Mouse (Mus musculus) megakaryocyte, embryonic 14.5 days (primary cell): Measurements from ENCODE around the gene Ppfia2. TPM values are rescaled to one million over a fixed set of nuclear protein-coding genes. Genes with fewer than 3 reads are reported as not detected.

Source experiments
- H3K27me3 ChIP-seq: replicated peaks from 2 replicates; pipeline ENCODE3; 2012; ENCODE audit warnings: inconsistent platforms
- H3K36me3 ChIP-seq: replicated peaks from 2 replicates; pipeline ENCODE3; 2012; ENCODE audit warnings: low read length, inconsistent platforms, mixed read lengths
- H3K4me1 ChIP-seq: 2 replicates; pipeline ENCODE4 v1.6.1; 2012; ENCODE audit warnings: inconsistent platforms
- H3K4me3 ChIP-seq: replicated peaks from 2 replicates; pipeline ENCODE3; 2012; ENCODE audit warnings: moderate library complexity, mild to moderate bottlenecking, inconsistent platforms
- H3K9me3 ChIP-seq: 2 replicates; pipeline ENCODE4 v1.6.1; 2012; ENCODE audit warnings: inconsistent platforms
- FLI1 ChIP-seq: IDR thresholded peaks from 2 replicates; pipeline ENCODE4 v1.6.1; 2012; ENCODE audit warnings: low read length, inconsistent platforms, mixed read lengths
- GATA1 ChIP-seq: IDR thresholded peaks from 3 replicates; pipeline ENCODE4 v1.6.1; 2012; ENCODE audit warnings: mixed read lengths, low read length, inconsistent platforms, borderline replicate concordance
- polyA plus RNA-seq: library from polyadenylated mRNA; stranded (reverse); fragments of >175 nt; gene quantifications from 2 replicates; pipeline ENCODE4 v1.2.3, GENCODE M21; 2012; ENCODE audit warnings: low replicate concordance; ENCODE audit not compliant: insufficient read depth

Ppfia2 gene
- polyA plus RNA-seq, 1 experiment = not detected

DNA sequence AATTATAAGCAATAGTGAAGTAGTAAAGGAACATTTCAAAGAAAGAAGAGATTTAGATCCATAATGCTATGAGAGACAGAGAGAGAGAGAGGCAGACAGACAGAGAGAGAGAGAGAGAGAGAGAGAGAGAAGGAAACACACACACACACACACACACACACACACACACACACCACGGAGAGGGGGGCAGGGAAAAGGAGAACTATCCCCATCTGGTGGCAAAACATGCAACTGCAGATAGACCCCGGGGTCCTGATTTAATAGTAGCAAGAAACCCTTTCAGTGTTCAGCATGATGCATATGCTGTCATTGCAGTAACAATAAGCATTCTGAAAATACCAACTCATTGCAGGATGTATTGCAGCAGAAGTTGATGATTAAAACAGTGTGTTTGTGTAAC, 442.9 kb downstream of the Ppfia2 start:
- H3K36me3 ChIP-seq = no peaks in the 10 kb centered on the region
- H3K4me3 ChIP-seq = no peak overlapping the region
- no peaks in the 10 kb centered on the region for H3K4me1 ChIP-seq
- H3K9me3 ChIP-seq = no peaks in the 10 kb centered on the region
- no peaks in the 10 kb centered on the region for H3K27me3 ChIP-seq
- TF ChIP-seq FLI1 (no peak), GATA1 (no peak)

DNA sequence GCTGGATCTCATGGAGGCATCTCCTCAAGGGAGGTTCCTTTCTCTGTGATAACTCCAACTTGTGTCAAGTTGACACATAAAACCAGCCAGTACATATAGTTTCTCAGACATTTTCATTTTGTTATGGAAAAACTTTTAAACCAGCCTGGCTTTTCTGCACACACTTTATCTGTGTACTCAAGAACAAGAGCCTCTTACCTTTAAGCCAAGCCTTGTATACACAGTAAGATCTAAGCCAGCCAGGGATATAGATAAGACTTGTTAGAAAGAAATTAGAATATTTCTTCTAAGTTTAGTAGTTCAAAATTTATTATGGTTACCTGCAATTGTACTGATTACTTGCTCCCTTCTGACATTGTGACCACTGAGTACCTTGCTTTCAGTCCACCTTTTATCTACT, 444.1 kb downstream of the Ppfia2 start:
- no peaks in the 10 kb centered on the region for H3K27me3 ChIP-seq
- no peaks in the 10 kb centered on the region for H3K4me1 ChIP-seq
- no peaks in the 10 kb centered on the region for H3K36me3 ChIP-seq
- H3K4me3 ChIP-seq = no peak overlapping the region
- no peaks in the 10 kb centered on the region for H3K9me3 ChIP-seq
- TF ChIP-seq GATA1 = no peak
- TF ChIP-seq FLI1 = no peak

DNA sequence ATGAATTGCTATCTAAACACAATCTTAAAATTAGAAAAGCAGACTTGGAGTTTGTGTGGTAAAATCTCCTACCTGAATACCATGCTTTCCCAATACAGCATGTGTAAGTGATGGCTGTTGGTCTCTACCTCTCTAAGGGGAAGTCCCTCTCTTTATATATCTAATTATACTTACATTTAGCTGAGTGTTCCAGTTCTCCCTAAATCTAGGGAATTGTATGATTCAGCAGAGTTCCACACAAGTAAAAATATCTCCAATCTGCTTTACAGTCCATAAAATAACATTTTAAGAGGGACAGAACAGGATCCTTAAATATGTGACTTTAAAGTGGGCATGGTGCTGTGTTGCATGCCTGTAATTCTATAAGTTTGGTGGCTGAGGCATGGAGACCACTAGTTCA, 444.7 kb downstream of the Ppfia2 start:
- no peaks in the 10 kb centered on the region for H3K27me3 ChIP-seq
- no peak overlapping the region for H3K4me3 ChIP-seq
- TF ChIP-seq FLI1 (no peak), GATA1 (no peak)
- H3K9me3 ChIP-seq = no peaks in the 10 kb centered on the region
- no peaks in the 10 kb centered on the region for H3K4me1 ChIP-seq
- H3K36me3 ChIP-seq = no peaks in the 10 kb centered on the region

DNA sequence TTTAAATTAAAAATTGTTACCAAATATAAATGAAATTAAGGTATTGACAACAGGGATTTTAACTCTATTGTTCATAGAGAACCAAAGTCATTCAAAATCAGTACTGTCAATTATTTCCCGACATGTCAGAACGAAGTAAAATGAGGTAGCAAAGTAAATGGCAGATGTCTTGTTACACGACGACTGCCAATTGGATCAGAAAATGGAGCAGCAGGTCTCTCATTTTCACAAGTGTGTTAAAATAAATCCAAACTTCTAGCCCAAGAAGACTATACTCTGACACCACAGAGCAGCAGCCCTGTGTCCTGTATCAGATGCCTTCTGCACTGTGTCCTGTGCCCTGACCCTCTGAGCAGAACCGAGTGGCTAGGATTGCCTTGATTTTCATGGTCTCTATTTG, 454.2 kb downstream of the Ppfia2 start:
- Histone ChIP-seq H3K4me1 (no peaks in the 10 kb centered on the region), H3K27me3 (no peaks in the 10 kb centered on the region), H3K9me3 (no peaks in the 10 kb centered on the region), H3K4me3 (no peak overlapping the region), H3K36me3 (no peaks in the 10 kb centered on the region)
- TF ChIP-seq FLI1 = no peak
- TF ChIP-seq GATA1 = no peak

DNA sequence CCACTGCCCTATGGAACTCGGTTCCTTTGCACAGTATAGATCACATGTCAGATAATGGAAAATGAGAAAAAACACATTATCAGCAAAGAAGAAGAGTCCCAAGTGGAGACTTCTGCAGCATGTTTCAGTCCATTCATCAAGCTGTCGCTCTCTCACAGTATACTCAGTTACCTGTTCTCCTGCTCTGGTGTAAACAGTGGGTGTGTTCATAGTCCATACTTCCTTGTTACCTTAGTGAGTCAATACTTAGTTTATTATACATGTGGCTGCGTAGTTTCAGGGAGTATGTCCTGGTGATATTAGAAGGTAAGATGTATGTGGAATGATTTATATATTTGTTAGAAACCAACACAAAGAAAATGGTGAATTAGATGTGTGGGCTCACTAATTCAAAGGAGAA, 454.7 kb downstream of the Ppfia2 start:
- Histone ChIP-seq H3K4me1 (no peaks in the 10 kb centered on the region), H3K9me3 (no peaks in the 10 kb centered on the region), H3K4me3 (no peak overlapping the region), H3K36me3 (no peaks in the 10 kb centered on the region), H3K27me3 (no peaks in the 10 kb centered on the region)
- TF ChIP-seq FLI1 (no peak), GATA1 (no peak)

DNA sequence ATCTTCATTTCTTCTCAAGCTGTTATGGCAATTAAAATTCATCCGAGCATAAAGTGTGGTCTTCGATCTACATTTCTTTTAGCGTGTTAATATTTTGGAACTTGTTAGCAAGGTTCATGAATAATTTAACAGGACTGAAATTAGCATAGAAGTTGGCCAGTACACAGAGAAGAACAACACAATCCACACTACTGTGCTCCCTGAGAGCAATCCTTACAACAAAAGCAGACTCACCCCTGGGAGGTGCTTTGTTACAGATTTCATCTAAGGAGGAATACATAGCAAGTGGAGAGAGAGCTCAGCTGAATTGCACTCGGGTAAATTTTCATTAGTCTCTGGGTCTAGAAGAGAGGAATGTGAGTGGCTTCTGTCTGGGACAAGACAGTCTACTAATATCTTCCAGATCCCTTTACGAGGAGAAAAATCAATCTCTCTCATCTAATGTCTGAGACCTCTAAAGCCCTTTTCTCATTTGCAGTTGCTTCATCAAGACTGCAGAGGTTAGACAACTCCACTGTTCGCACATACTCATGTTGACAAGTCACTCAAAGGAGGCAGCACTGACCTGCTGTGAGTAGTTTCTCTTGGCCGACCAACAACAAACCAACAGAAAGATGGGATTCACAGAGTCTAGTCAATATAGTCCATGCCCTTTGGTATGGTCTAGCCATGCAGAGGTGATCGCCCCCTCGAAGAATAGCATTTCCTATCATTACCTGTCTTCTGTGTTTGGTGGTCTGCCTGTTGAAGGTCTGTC, 458.6 kb downstream of the Ppfia2 start:
- Histone ChIP-seq H3K4me3 (no peak overlapping the region), H3K4me1 (peaks cover 4% of the 10 kb centered on the region; the same call in 1 of the 2 replicates), H3K27me3 (no peaks in the 10 kb centered on the region), H3K36me3 (no peaks in the 10 kb centered on the region), H3K9me3 (no peaks in the 10 kb centered on the region)
- TF ChIP-seq FLI1 (no peak), GATA1 (no peak)

DNA sequence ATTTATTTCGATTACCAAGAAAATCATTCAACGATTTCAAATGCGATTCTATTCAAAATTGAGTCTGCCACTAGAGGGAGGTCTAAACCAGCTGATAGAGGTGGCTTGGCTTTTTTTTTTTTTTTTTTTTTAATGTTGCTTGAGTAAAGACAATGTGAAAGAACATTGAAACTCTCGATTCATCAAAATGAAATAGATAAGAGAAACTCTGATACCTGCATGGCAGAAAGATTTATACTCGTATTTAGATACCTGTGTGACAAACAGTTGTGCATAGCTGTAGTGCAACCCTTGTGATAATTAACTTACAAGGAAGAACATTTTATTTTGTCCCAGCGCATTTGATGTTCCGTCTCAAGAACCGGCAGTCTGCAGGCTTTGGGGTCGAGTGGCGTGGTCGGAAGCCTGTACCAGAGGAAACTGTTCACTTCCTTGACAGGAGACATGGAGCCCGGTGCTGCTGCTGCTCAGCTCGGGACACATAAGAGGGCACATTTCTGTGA, 462.5 kb downstream of the Ppfia2 start:
- H3K4me3 ChIP-seq = peak overlapping the region; percentile 84
- H3K4me1 ChIP-seq = peaks cover 4% of the 10 kb centered on the region; the same call in 1 of the 2 replicates
- no peaks in the 10 kb centered on the region for H3K9me3 ChIP-seq
- no peaks in the 10 kb centered on the region for H3K36me3 ChIP-seq
- no peaks in the 10 kb centered on the region for H3K27me3 ChIP-seq
- TF ChIP-seq FLI1 = no peak
- TF ChIP-seq GATA1 = no peak

DNA sequence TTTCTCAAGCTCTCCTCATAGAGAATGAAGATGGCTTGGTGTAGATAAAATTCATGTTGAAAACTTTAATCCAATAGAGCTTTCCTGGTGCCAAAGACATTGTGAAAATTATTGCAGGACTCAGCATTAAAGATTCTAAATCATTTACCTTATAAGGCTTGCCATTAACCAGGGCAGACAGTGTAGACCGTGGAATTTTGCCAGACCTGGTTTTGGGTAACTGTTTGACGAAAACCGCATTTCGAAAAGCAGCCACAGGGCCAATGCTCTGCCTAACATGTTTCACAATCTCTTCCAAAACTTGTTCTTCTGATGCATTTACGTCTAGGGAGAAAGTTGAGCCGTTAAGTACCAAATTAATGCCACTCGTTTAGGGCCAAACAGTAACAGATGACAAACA, 466.9 kb downstream of the Ppfia2 start:
- TF ChIP-seq GATA1 = no peak
- no peak for TF ChIP-seq FLI1

DNA sequence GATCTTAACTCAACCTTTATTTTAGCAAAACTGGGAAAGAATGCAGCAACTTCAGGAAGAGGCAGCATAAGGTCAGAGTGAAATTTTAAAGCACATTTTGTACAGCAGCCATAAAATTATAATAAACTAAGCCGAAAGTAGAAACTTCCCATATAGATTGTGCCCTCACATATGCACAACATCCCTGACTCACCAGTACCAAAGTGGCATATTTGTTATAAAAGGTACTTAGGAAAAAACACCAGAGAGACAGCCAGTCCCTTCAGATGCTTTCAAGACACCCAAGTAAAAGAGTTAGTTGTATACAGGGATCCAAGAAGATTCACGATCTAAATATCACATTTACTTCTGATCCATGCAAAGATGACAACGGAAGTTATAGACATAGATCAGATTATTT, 468.7 kb downstream of the Ppfia2 start:
- H3K4me3 ChIP-seq = no peak overlapping the region
- no peaks in the 10 kb centered on the region for H3K4me1 ChIP-seq
- no peaks in the 10 kb centered on the region for H3K27me3 ChIP-seq
- no peaks in the 10 kb centered on the region for H3K36me3 ChIP-seq
- TF ChIP-seq GATA1 (no peak), FLI1 (no peak)
- H3K9me3 ChIP-seq = no peaks in the 10 kb centered on the region

More for the DNA sequence above, 466.9 kb downstream of the Ppfia2 start:
- no peaks in the 10 kb centered on the region for H3K36me3 ChIP-seq
- no peaks in the 10 kb centered on the region for H3K27me3 ChIP-seq
- no peaks in the 10 kb centered on the region for H3K9me3 ChIP-seq
- no peak overlapping the region for H3K4me3 ChIP-seq
- peaks cover 4% of the 10 kb centered on the region; the same call in 1 of the 2 replicates for H3K4me1 ChIP-seq

DNA sequence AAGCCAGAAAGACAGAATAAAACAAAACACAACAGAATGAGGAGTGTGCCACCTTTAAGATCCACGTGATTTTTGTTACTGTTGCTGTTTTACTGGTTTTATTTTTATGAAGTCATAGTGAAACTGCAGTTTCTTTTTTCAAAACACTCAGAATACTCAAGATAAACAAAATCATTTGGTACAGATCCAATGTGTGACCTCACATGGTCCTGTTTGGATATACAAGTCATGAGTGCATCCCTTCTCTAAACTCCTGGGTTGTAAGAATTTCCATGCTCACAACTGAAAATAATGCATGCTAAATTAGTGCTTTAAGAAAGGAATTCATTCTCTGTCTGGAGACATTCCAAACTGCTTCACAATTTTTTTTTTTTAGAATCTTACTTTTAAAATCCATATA, 469.3 kb downstream of the Ppfia2 start:
- Histone ChIP-seq H3K9me3 (no peaks in the 10 kb centered on the region), H3K36me3 (no peaks in the 10 kb centered on the region), H3K4me1 (no peaks in the 10 kb centered on the region), H3K27me3 (no peaks in the 10 kb centered on the region), H3K4me3 (no peak overlapping the region)
- no peak for TF ChIP-seq GATA1
- no peak for TF ChIP-seq FLI1

DNA sequence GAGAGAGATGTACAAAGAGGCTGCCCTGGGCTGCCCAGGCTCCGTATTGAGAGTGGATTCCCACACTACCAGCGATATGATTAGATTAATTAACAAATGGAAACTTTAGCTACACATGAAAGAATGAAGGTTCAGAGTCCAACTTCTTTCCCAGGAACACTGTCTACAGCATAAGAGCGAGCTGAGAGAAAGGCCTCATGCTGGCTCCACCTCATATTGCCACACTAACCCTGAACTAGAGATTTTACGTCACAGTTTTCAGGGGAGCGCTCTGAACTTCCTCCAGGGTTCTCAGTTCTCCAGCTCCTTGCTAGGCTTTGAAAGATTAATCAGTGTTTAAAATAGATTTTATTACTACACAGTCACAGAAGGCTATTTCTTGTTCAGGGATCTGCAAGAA, 471.2 kb downstream of the Ppfia2 start:
- TF ChIP-seq GATA1 = no peak
- TF ChIP-seq FLI1 = no peak
- H3K27me3 ChIP-seq = no peaks in the 10 kb centered on the region

More for the DNA sequence above, 471.2 kb downstream of the Ppfia2 start:
- H3K4me1 ChIP-seq = no peaks in the 10 kb centered on the region
- H3K36me3 ChIP-seq = no peaks in the 10 kb centered on the region
- H3K9me3 ChIP-seq = no peaks in the 10 kb centered on the region
- no peak overlapping the region for H3K4me3 ChIP-seq
